Mouse (Mus musculus): ENCODE results near the gene Shank2.

GRCm38 (mm10) chr7:144470545-144471059 lies 468.9 kb downstream of the Shank2 start, which contains the start of gene Cttn:
- TF ChIP-seq POLR2A (IDR thresholded peaks at IDR 0.05; ENCODE audit: low read depth, low read length) (no peak; the same call in none of the 2 replicates), CTCF (IDR thresholded peaks at IDR 0.05; ENCODE audit: extremely low read depth, insufficient read length, insufficient replicate concordance, low read depth, low read length) (no peak)

Data from small intestine, adult 2 months (tissue).